Mouse (Mus musculus) C2C12 (cell line): ENCODE results near the gene Catsperg1. TPM values are rescaled to one million over a fixed set of nuclear protein-coding genes. Genes with fewer than 3 reads are reported as not detected.

ENCODE experiments used
- H3K27me3 ChIP-seq: one replicate; pipeline ENCODE4 v1.6.1; 2011; ENCODE audit not compliant: control insufficient read depth, insufficient read depth, insufficient read length
- H3K36me3 ChIP-seq: one replicate; pipeline ENCODE4 v1.6.1; 2011; ENCODE audit not compliant: control insufficient read depth, insufficient read depth
- H3K4me3 ChIP-seq: one replicate; pipeline ENCODE4 v1.5.1; 2011; ENCODE audit warnings: mild to moderate bottlenecking, control low read depth; ENCODE audit not compliant: poor library complexity, insufficient read depth, severe bottlenecking
- H3K79me2 ChIP-seq: one replicate; pipeline ENCODE4 v1.6.1; 2011; ENCODE audit not compliant: control insufficient read depth, insufficient read depth
- H3K79me3 ChIP-seq: one replicate; pipeline ENCODE4 v1.6.1; 2011; ENCODE audit warnings: low read depth, control low read depth
- H3ac ChIP-seq: one replicate; pipeline ENCODE3; 2011; ENCODE audit warnings: low read depth; ENCODE audit not compliant: control insufficient read depth, insufficient read length
- CEBPB ChIP-seq: IDR thresholded peaks from one replicate; pipeline ENCODE4 v1.6.1; 2011; ENCODE audit warnings: low read depth, mild to moderate bottlenecking, control low read depth, moderate library complexity
- CTCF ChIP-seq: IDR thresholded peaks from one replicate; pipeline ENCODE4 v1.5.1; 2011; ENCODE audit not compliant: control insufficient read depth, insufficient read depth, insufficient read length
- FOSL1 ChIP-seq: IDR thresholded peaks from one replicate; pipeline ENCODE4 v1.8.0; 2011; ENCODE audit warnings: mild to moderate bottlenecking, low read length; ENCODE audit not compliant: poor library complexity, insufficient read depth, severe bottlenecking
- MAX ChIP-seq: IDR thresholded peaks from one replicate; pipeline ENCODE4 v1.6.1; 2011; ENCODE audit warnings: mild to moderate bottlenecking, control low read depth
- MYOD1 ChIP-seq: IDR thresholded peaks from one replicate; pipeline ENCODE4 v1.6.1; 2011; ENCODE audit warnings: low read depth; ENCODE audit not compliant: control insufficient read depth, insufficient read length
- MYOG ChIP-seq: IDR thresholded peaks from one replicate; pipeline ENCODE4 v1.6.1; 2011; ENCODE audit not compliant: control insufficient read depth, insufficient read length; ENCODE audit errors: extremely low read depth
- USF1 ChIP-seq: IDR thresholded peaks from one replicate; pipeline ENCODE4 v1.6.1; 2011; ENCODE audit warnings: low read depth, mild to moderate bottlenecking, control low read depth, moderate library complexity
- polyA plus RNA-seq: library from polyadenylated mRNA; unstranded; fragments of >200 nt; fragmentation: generic; extraction: Trizol; gene quantifications from one replicate; pipeline ENCODE4 v1.2.1, GENCODE M21; 2012; ENCODE audit warnings: missing spikeins

The Catsperg1 gene
- polyA plus RNA-seq, 1 experiment, result not detected

GRCm38 (mm10) chr7:29170066-29170754 is 43.6 kb downstream of the Catsperg1 start, which contains the start of the genes Ggn and Spred3:
TSS of gene Ggn (plus strand) at chr7:29170210.
TSS of gene Spred3 (minus strand) at chr7:29170411.
- TF ChIP-seq MAX (no peak), CEBPB (no peak), MYOD1 (no peak), USF1 (no peak), MYOG (no peak), CTCF (no peak), FOSL1 (no peak)
- Histone ChIP-seq H3ac (peak within 1 kb of the TSS; percentile 89), H3K4me3 (peak within 1 kb of the TSS; percentile 44), H3K79me3 (no peaks in the 10 kb centered on the region), H3K36me3 (peaks cover 12% of the 10 kb centered on the region), H3K27me3 (no peaks in the 10 kb centered on the region), H3K79me2 (no peaks in the 10 kb centered on the region)

- Histone ChIP-seq H3K27me3 (no peaks in the 10 kb centered on the region), H3ac (peak overlapping the region; percentile 89)
- no peak for TF ChIP-seq CEBPB
- no peak for TF ChIP-seq MYOD1
- no peak for TF ChIP-seq MAX
- no peak for TF ChIP-seq CTCF
- TF ChIP-seq MYOG, result no peak
- TF ChIP-seq FOSL1, result no peak
- TF ChIP-seq USF1, result no peak
Measured at GRCm38 (mm10) chr7:29169231-29170065, 44.4 kb downstream of the Catsperg1 start.

GRCm38 (mm10) chr7:29168791-29169230 is 45.0 kb downstream of the Catsperg1 start:
- Histone ChIP-seq H3ac (peak overlapping the region; percentile 55), H3K4me3 (peak overlapping the region; percentile 44), H3K79me2 (no peaks in the 10 kb centered on the region), H3K36me3 (peaks cover 5% of the 10 kb centered on the region), H3K27me3 (no peaks in the 10 kb centered on the region), H3K79me3 (no peaks in the 10 kb centered on the region)
- TF ChIP-seq MAX (no peak), USF1 (peak; percentile 66)

More at GRCm38 (mm10) chr7:29169231-29170065, 44.4 kb downstream of the Catsperg1 start:
- Histone ChIP-seq H3K4me3 (peak overlapping the region; percentile 44), H3K79me2 (no peaks in the 10 kb centered on the region), H3K36me3 (peaks cover 7% of the 10 kb centered on the region), H3K79me3 (no peaks in the 10 kb centered on the region)

- Histone ChIP-seq H3K27me3 (no peaks in the 10 kb centered on the region), H3K36me3 (peaks cover 4% of the 10 kb centered on the region), H3K79me2 (no peaks in the 10 kb centered on the region), H3K79me3 (no peaks in the 10 kb centered on the region), H3ac (no peak overlapping the region), H3K4me3 (no peak overlapping the region)
- TF ChIP-seq CEBPB (no peak), CTCF (no peak), MYOD1 (no peak), MYOG (no peak), USF1 (no peak), MAX (no peak), FOSL1 (no peak)
Measured at GRCm38 (mm10) chr7:29168121-29168695, 45.6 kb downstream of the Catsperg1 start.

- Histone ChIP-seq H3K4me3 (no peak overlapping the region), H3ac (no peak overlapping the region), H3K36me3 (peaks cover 4% of the 10 kb centered on the region), H3K79me3 (no peaks in the 10 kb centered on the region), H3K27me3 (no peaks in the 10 kb centered on the region), H3K79me2 (no peaks in the 10 kb centered on the region)
- TF ChIP-seq USF1 (no peak), MAX (no peak), CEBPB (no peak), CTCF (no peak), MYOD1 (no peak), FOSL1 (no peak), MYOG (no peak)
Measured at GRCm38 (mm10) chr7:29167656-29168055, 46.2 kb downstream of the Catsperg1 start.
